Comparison of ENCODE assay signal across 21 mouse cellular contexts in the genomic region with DNA sequence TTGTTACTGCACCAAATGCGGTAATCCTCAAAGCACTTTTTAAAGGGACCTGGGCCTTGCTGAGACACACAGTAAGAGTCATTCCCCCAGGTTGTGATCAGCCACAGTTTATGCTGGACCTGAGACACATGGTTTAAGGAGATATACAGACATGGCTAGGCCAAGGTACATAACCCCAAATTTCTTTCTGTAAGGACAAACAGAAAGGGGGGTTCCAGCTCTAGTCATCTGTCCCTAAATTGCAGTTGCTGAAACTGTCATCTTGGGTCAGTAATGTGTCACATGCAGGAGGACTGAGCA. TPM values are rescaled to one million over a fixed set of nuclear protein-coding genes. Genes with fewer than 3 reads are reported as not detected.
DNase-seq lines count a peak whose midpoint lies in the region; ATAC-seq and TF ChIP-seq lines count a peak whose summit lies in the region.
"Had no signal": no experiment of that assay in that cellular context is flagged by ENCODE, and none has a peak within 500 bp of the region (broad histone marks: within the 10 kb centered on the region; RNA-seq: fewer than 3 reads in every experiment).

No protein-coding gene starts in this region.

- TF ChIP-seq CTCF in gastrocnemius, adult 2 months (IDR thresholded peaks at IDR 0.05), result no peak
- TF ChIP-seq CTCF in CH12.LX (conservative IDR thresholded peaks at IDR 0.05 in 1 of 2, IDR thresholded peaks at IDR 0.05 in 1 of 2; ENCODE audit: low read depth in 2 of 2, low read length in 2 of 2), result no peak

- peak overlapping the region; percentile 16; the same call in 1 of the 2 replicates for H3K27ac ChIP-seq in gastrocnemius, adult 2 months
- H3K27ac ChIP-seq in heart, embryonic 10.5 days, result no peak overlapping the region
- no peak overlapping the region for H3K27ac ChIP-seq in midbrain, embryonic 11.5 days (ENCODE audit: low read depth, low read length)
- no peak overlapping the region for H3K27ac ChIP-seq in midbrain, embryonic 13.5 days
- peak overlapping the region; percentile 63 for H3K27ac ChIP-seq in CH12.LX (ENCODE audit: insufficient read depth, low read depth)

- WGBS in heart, embryonic 10.5 days, result 67% methylated on average over 1 of the region's 1 CpGs
- WGBS in midbrain, embryonic 11.5 days, result 56% methylated on average over 1 of the region's 1 CpGs
- WGBS in midbrain, embryonic 13.5 days, result 38% methylated on average over 1 of the region's 1 CpGs

- H3K4me1 ChIP-seq in heart, embryonic 10.5 days, result no peaks in the 10 kb centered on the region
- no peaks in the 10 kb centered on the region for H3K4me1 ChIP-seq in midbrain, embryonic 11.5 days (ENCODE audit: control insufficient read depth, insufficient read depth, low read length)
- no peaks in the 10 kb centered on the region for H3K4me1 ChIP-seq in midbrain, embryonic 13.5 days (replicated peaks)
- peaks cover 17 to 26% of the 10 kb centered on the region in 2 experiments for H3K4me1 ChIP-seq in CH12.LX (ENCODE audit: control insufficient read depth in 1 of 2, insufficient read depth in 2 of 2)

- H3K9ac ChIP-seq in midbrain, embryonic 11.5 days (ENCODE audit: low read length), result no peak overlapping the region
- no peak overlapping the region for H3K9ac ChIP-seq in midbrain, embryonic 13.5 days (replicated peaks)
- no peak overlapping the region for H3K9ac ChIP-seq in CH12.LX (ENCODE audit: insufficient read depth, low read depth)

- TF ChIP-seq RAD21 in CH12.LX (IDR thresholded peaks at IDR 0.05; ENCODE audit: low read depth, low read length), result no peak

- no peaks in the 10 kb centered on the region for H3K36me3 ChIP-seq in heart, embryonic 10.5 days
- no peaks in the 10 kb centered on the region for H3K36me3 ChIP-seq in midbrain, embryonic 11.5 days (ENCODE audit: control insufficient read depth, insufficient read depth, low read length)
- H3K36me3 ChIP-seq in midbrain, embryonic 13.5 days, result no peaks in the 10 kb centered on the region
- no peaks in the 10 kb centered on the region for H3K36me3 ChIP-seq in CH12.LX (replicated peaks in 1 of 2; ENCODE audit: control insufficient read depth in 1 of 2, insufficient read depth in 1 of 2, low read length in 1 of 2)
- H3K36me3 ChIP-seq: G1E had no signal

- no peaks in the 10 kb centered on the region for H3K27me3 ChIP-seq in heart, embryonic 10.5 days (ENCODE audit: insufficient read depth, poor library complexity, severe bottlenecking)
- H3K27me3 ChIP-seq in midbrain, embryonic 11.5 days (ENCODE audit: control insufficient read depth, insufficient read depth, low read length), result no peaks in the 10 kb centered on the region
- H3K27me3 ChIP-seq in midbrain, embryonic 13.5 days, result no peaks in the 10 kb centered on the region
- no peaks in the 10 kb centered on the region for H3K27me3 ChIP-seq in CH12.LX (replicated peaks)
- H3K27me3 ChIP-seq: Patski had no signal

- H3K9me3 ChIP-seq in heart, embryonic 10.5 days, result no peaks in the 10 kb centered on the region
- H3K9me3 ChIP-seq in midbrain, embryonic 11.5 days (ENCODE audit: control insufficient read depth, low read length), result no peaks in the 10 kb centered on the region
- no peaks in the 10 kb centered on the region for H3K9me3 ChIP-seq in midbrain, embryonic 13.5 days
- no peaks in the 10 kb centered on the region for H3K9me3 ChIP-seq in CH12.LX (replicated peaks; ENCODE audit: low read length)
- H3K9me3 ChIP-seq: G1E had no signal

- no peak for TF ChIP-seq POLR2A in CH12.LX (IDR thresholded peaks at IDR 0.05; ENCODE audit: low read depth, low read length)

- no peak for ATAC-seq in midbrain, embryonic 11.5 days (ENCODE audit: low FRiP score)
- ATAC-seq in midbrain, embryonic 13.5 days, result no peak
- ATAC-seq: activated CD4-positive, CD25-positive, alpha-beta regulatory T cell, adult 4 months; CD4-positive, CD25-positive, alpha-beta regulatory T cell, adult 4 months; Patski had no signal

- intact Hi-C loops in gastrocnemius, adult 2 months (cut with DNase I), result loop anchor here (2.0 kb wide), 2 partner anchors 67 to 83 kb away; no protein-coding TSS in a partner anchor
- intact Hi-C loops in gastrocnemius, postnatal 36 days (cut with DNase I), result loop anchor here (2.0 kb wide), 1 partner anchor 67 kb away; no protein-coding TSS in a partner anchor
- intact Hi-C loops in left cerebral cortex, postnatal 10 days (cut with DNase I), result no loop called here

- H3K4me3 ChIP-seq in gastrocnemius, adult 2 months, result no peak overlapping the region
- no peak overlapping the region for H3K4me3 ChIP-seq in heart, embryonic 10.5 days
- H3K4me3 ChIP-seq in midbrain, embryonic 11.5 days (ENCODE audit: low read depth, low read length), result no peak overlapping the region
- no peak overlapping the region for H3K4me3 ChIP-seq in midbrain, embryonic 13.5 days (replicated peaks)
- H3K4me3 ChIP-seq in CH12.LX (replicated peaks in 1 of 3; ENCODE audit: low read depth in 2 of 3, low read length in 2 of 3, poor library complexity in 1 of 3), result no peak overlapping the region

- TF ChIP-seq EP300 in CH12.LX (IDR thresholded peaks at IDR 0.05; ENCODE audit: low read length), result no peak

- H3K79me2 ChIP-seq in CH12.LX (replicated peaks; ENCODE audit: control insufficient read depth, extremely low read depth, insufficient read depth, poor library complexity, severe bottlenecking), result no peaks in the 10 kb centered on the region

- dilution Hi-C loops in CH12.LX (cut with MboI; ENCODE audit: extremely low pct_ligation_motif_present, extremely low pct_unique_long_range_greater_than_20kb, low sequenced_read_pairs), result no loop called here

- in situ Hi-C loops in CH12.LX (cut with MboI; ENCODE audit: low pct_ligation_motif_present, low pct_unique_long_range_greater_than_20kb, low sequenced_read_pairs), result no loop called here

- no peak overlapping the region for H3K4me2 ChIP-seq in midbrain, embryonic 11.5 days
- H3K4me2 ChIP-seq in midbrain, embryonic 13.5 days (replicated peaks), result no peak overlapping the region
- no peak overlapping the region for H3K4me2 ChIP-seq in CH12.LX (ENCODE audit: insufficient read depth, low read depth, poor library complexity, severe bottlenecking)

- DNase-seq in gastrocnemius, adult 2 months, result no peak
- DNase-seq in gastrocnemius, postnatal 36 days, result no peak
- DNase-seq in heart, embryonic 10.5 days (ENCODE audit: low spot score), result peak; percentile 51
- no peak for DNase-seq in heart, adult 18-20 months
- peak; percentile 79 for DNase-seq in midbrain, embryonic 11.5 days (ENCODE audit: low spot score, missing footprints)
- no peak for DNase-seq in CH12.LX (ENCODE audit: extremely low read depth)
- DNase-seq in left cerebral cortex, postnatal 10 days (ENCODE audit: extremely low spot score in 1 of 2, low spot score in 2 of 2), result no peak
- DNase-seq: adrenal gland, adult 2 months; adrenal gland, adult 8-10 months; adrenal gland, postnatal 10 days; adrenal gland, postnatal 14 days; adrenal gland, postnatal 25 days; B cell, adult 2 months; cerebellum, adult 11 months; cerebellum, adult 11-12 months; cerebellum, adult 18-20 months had no signal

TF ChIP-seq in CH12.LX, 34 proteins besides CTCF, POLR2A, EP300 and RAD21:
- TF ChIP-seq NRF1 (IDR thresholded peaks at IDR 0.05; ENCODE audit: low read depth, low read length) (no peak), TBP (conservative IDR thresholded peaks at IDR 0.05; ENCODE audit: low read depth, low read length) (no peak), ZC3H11A (IDR thresholded peaks at IDR 0.05; ENCODE audit: low read depth, low read length) (no peak), ZMIZ1 (IDR thresholded peaks at IDR 0.05; ENCODE audit: low read depth, low read length) (no peak), ELF1 (IDR thresholded peaks at IDR 0.05; ENCODE audit: low read depth, low read length) (no peak), UBTF (IDR thresholded peaks at IDR 0.05; ENCODE audit: low read depth, low read length) (no peak), MAZ (IDR thresholded peaks at IDR 0.05; ENCODE audit: low read depth, low read length) (no peak), MEF2A (IDR thresholded peaks at IDR 0.05; ENCODE audit: borderline replicate concordance, low read depth, low read length) (no peak), SMC3 (IDR thresholded peaks at IDR 0.05; ENCODE audit: low read depth, low read length) (no peak), USF1 (IDR thresholded peaks at IDR 0.05; ENCODE audit: low read depth, low read length) (no peak), MAFK (IDR thresholded peaks at IDR 0.05; ENCODE audit: insufficient replicate concordance, low read length) (no peak), IRF4 (IDR thresholded peaks at IDR 0.05; ENCODE audit: low read depth, low read length) (no peak), MXI1 (IDR thresholded peaks at IDR 0.05; ENCODE audit: low read depth, low read length) (no peak), JUND (conservative IDR thresholded peaks at IDR 0.05; ENCODE audit: low read depth, low read length) (no peak), ETS1 (conservative IDR thresholded peaks at IDR 0.05; ENCODE audit: low read depth, low read length) (no peak), JUN (IDR thresholded peaks at IDR 0.05; ENCODE audit: insufficient read depth, low read depth, low read length) (no peak)

RNA-seq across cellular contexts. Expression of a gene that starts 47.5 kb away (rescaled TPM):
- 100 to 1,000 TPM in 1 of 2 experiments, 10 to 100 TPM in 1; 51.2 to 522 TPM for total RNA-seq in gastrocnemius, adult 2 months (2021)
- 100 to 1,000 TPM; 103 to 399 TPM for total RNA-seq in gastrocnemius, postnatal 36 days (2021)
- 26.1 and 28.0 TPM in 2 replicates for polyA plus RNA-seq in heart, embryonic 10.5 days (2016; fragmentation: Nextera tagmentation; extraction: Ambion mirVana)
- total RNA-seq in heart, adult 18-20 months (2021), result 10 to 100 TPM; 19.4 to 23.3 TPM
- polyA plus RNA-seq in midbrain, embryonic 11.5 days (2014; fragmentation: Nextera tagmentation; extraction: Ambion mirVana), result 26.2 and 26.9 TPM in 2 replicates
- 45.5 and 46.5 TPM in 2 replicates for polyA plus RNA-seq in midbrain, embryonic 13.5 days (2015; fragmentation: Nextera tagmentation; extraction: Ambion mirVana)
- total RNA-seq in CH12.LX (2012; rRNA removed) (4.2 and 7.6 TPM in 2 replicates), CH12.LX (2014; rRNA removed) (4.1 and 4.4 TPM in 2 replicates)
- polyA plus RNA-seq in CH12.LX (2012; ENCODE audit: insufficient read length, low read depth), result 3.3 and 4.0 TPM in 2 replicates
- total RNA-seq in left cerebral cortex, postnatal 10 days (2021), result 10 to 100 TPM; 45.6 to 60.5 TPM

Comparison
In these comparisons a context has a peak if more than half of its experiments do, and no peak if none do; other contexts are left out.
1. DNase-seq: peak in heart, embryonic 10.5 days (single experiment) and midbrain, embryonic 11.5 days (single experiment); none in gastrocnemius, adult 2 months (single experiment), gastrocnemius, postnatal 36 days (0 of 2), heart, adult 18-20 months (0 of 2), CH12.LX (single experiment) and left cerebral cortex, postnatal 10 days (0 of 2).
2. H3K27ac ChIP-seq: peak in gastrocnemius, adult 2 months (single experiment) and CH12.LX (single experiment); none in heart, embryonic 10.5 days (single experiment), midbrain, embryonic 11.5 days (single experiment) and midbrain, embryonic 13.5 days (single experiment).